Mouse (Mus musculus) hindbrain, embryonic 16.5 days (tissue): ENCODE measurements at regions not wholly inside any gene's neighbourhood (a gene's known extent, or its start where the extent isn't known, plus 50 kb on each side); places are given as distances from the start of the nearest gene placed in this dataset.
"Not testable (repeated sequence)": the region's sequence is repeated elsewhere in the genome, so short reads cannot be mapped to it uniquely, and the experiment has no call there.

ENCODE experiments used
- ATAC-seq: fragments of 200-750 bp; cut with Nextera tagmentation; 2 replicates; pipeline ENCODE4 v1.8.0; 2017; ENCODE audit warnings: moderate TSS enrichment, moderate library complexity
- H3K27ac ChIP-seq: fragments of 300-500 bp; sonication (generic); 2 replicates; pipeline ENCODE4 v1.5.1; 2014; ENCODE audit warnings: low read depth, mild to moderate bottlenecking, control low read depth, low read length, moderate library complexity
- H3K27me3 ChIP-seq: fragments of 300-500 bp; sonication (generic); replicated peaks from 2 replicates; pipeline ENCODE4 v1.6.1; 2014; ENCODE audit warnings: low read length; ENCODE audit not compliant: control insufficient read depth, insufficient read depth
- H3K36me3 ChIP-seq: fragments of 300-500 bp; sonication (generic); 2 replicates; pipeline ENCODE4 v1.6.1; 2014; ENCODE audit warnings: mild to moderate bottlenecking, low read length, moderate library complexity, mixed read lengths; ENCODE audit not compliant: control insufficient read depth, insufficient read depth
- H3K4me1 ChIP-seq: fragments of 300-500 bp; sonication (generic); 2 replicates; pipeline ENCODE4 v1.6.1; 2014; ENCODE audit warnings: low read depth, low read length; ENCODE audit not compliant: control insufficient read depth, insufficient read depth
- H3K4me2 ChIP-seq: fragments of 300-500 bp; sonication (generic); 2 replicates; pipeline ENCODE4 v1.6.1; 2014; ENCODE audit warnings: mild to moderate bottlenecking, low read length, control low read depth, moderate library complexity
- H3K4me3 ChIP-seq: fragments of 300-500 bp; sonication (generic); 2 replicates; pipeline ENCODE4 v1.5.1; 2014; ENCODE audit warnings: mild to moderate bottlenecking, low read length, control low read depth, moderate library complexity
- H3K9ac ChIP-seq: fragments of 300-500 bp; sonication (generic); 2 replicates; pipeline ENCODE4 v1.6.1; 2014; ENCODE audit warnings: low read depth, mild to moderate bottlenecking, control low read depth, low read length, moderate library complexity
- H3K9me3 ChIP-seq: fragments of 300-500 bp; sonication (generic); 2 replicates; pipeline ENCODE4 v1.6.1; 2014; ENCODE audit warnings: mild to moderate bottlenecking, low read length, moderate library complexity; ENCODE audit not compliant: control insufficient read depth
- WGBS: fragments of 180-500 bp; shearing (Covaris S2); extraction: QIAGEN DNeasy Blood & Tissue Kit; methylation state at CpG from one replicate; pipeline ENCODE4 v1.1.7; 2014; 5-methylcytosine and 5-hydroxymethylcytosine counted together

- H3K27ac ChIP-seq, result no peak overlapping the region
- WGBS, result 21% methylated on average over 5 of the region's 5 CpGs
- H3K9me3 ChIP-seq, result no peaks in the 10 kb centered on the region
- H3K36me3 ChIP-seq, result no peaks in the 10 kb centered on the region
- no peak overlapping the region for H3K4me3 ChIP-seq
- H3K27me3 ChIP-seq, result no peaks in the 10 kb centered on the region
- H3K4me1 ChIP-seq, result no peaks in the 10 kb centered on the region
- H3K9ac ChIP-seq, result no peak overlapping the region
- H3K4me2 ChIP-seq, result no peak overlapping the region
- ATAC-seq, result peak; percentile 54; the same call in 1 of the 2 replicates
Observed at GRCm38 (mm10) chr4:66691598-66692220, 135.7 kb upstream of the Tlr4 start.

GRCm38 (mm10) chr4:66693982-66694578, 133.3 kb upstream of the Tlr4 start:
- no peaks in the 10 kb centered on the region for H3K27me3 ChIP-seq
- H3K27ac ChIP-seq, result no peak overlapping the region
- no peak overlapping the region for H3K4me2 ChIP-seq
- no peak overlapping the region for H3K4me3 ChIP-seq
- no peak overlapping the region for H3K9ac ChIP-seq
- no peaks in the 10 kb centered on the region for H3K9me3 ChIP-seq
- 0 out of 2 replicates have a peak, but pooled peaks have one; percentile 27 for ATAC-seq
- WGBS, result 56% methylated on average over 4 of the region's 4 CpGs
- no peaks in the 10 kb centered on the region for H3K4me1 ChIP-seq
- H3K36me3 ChIP-seq, result no peaks in the 10 kb centered on the region

GRCm38 (mm10) chr4:66715821-66716760, 111.3 kb upstream of the Tlr4 start:
- WGBS, result 51% methylated on average over 6 of the region's 6 CpGs
- no peaks in the 10 kb centered on the region for H3K27me3 ChIP-seq
- H3K4me1 ChIP-seq, result no peaks in the 10 kb centered on the region; the same call in 1 of the 2 replicates
- no peak overlapping the region for H3K9ac ChIP-seq
- H3K4me3 ChIP-seq, result no peak overlapping the region
- H3K9me3 ChIP-seq, result no peaks in the 10 kb centered on the region
- no peaks in the 10 kb centered on the region for H3K36me3 ChIP-seq
- H3K27ac ChIP-seq, result no peak overlapping the region
- no peak overlapping the region for H3K4me2 ChIP-seq
- peak; percentile 95 for ATAC-seq

GRCm38 (mm10) chr4:66737407-66737806, 90.0 kb upstream of the Tlr4 start:
- ATAC-seq, result no peak
- no peak overlapping the region for H3K27ac ChIP-seq
- WGBS, result 34% methylated on average over 2 of the region's 2 CpGs
- no peaks in the 10 kb centered on the region for H3K36me3 ChIP-seq
- no peak overlapping the region for H3K4me2 ChIP-seq
- no peaks in the 10 kb centered on the region for H3K27me3 ChIP-seq
- H3K4me1 ChIP-seq, result no peaks in the 10 kb centered on the region
- H3K9me3 ChIP-seq, result no peaks in the 10 kb centered on the region
- no peak overlapping the region for H3K4me3 ChIP-seq
- H3K9ac ChIP-seq, result no peak overlapping the region

GRCm38 (mm10) chr4:66743421-66743820, 84.0 kb upstream of the Tlr4 start:
- 92% methylated on average over 19 of the region's 19 CpGs for WGBS

GRCm38 (mm10) chr4:66768762-66769161, 58.6 kb upstream of the Tlr4 start:
- H3K27ac ChIP-seq, result no peak overlapping the region
- no peaks in the 10 kb centered on the region for H3K9me3 ChIP-seq
- H3K27me3 ChIP-seq, result no peaks in the 10 kb centered on the region
- H3K36me3 ChIP-seq, result no peaks in the 10 kb centered on the region
- 34% methylated on average over 4 of the region's 4 CpGs for WGBS
- H3K9ac ChIP-seq, result no peak overlapping the region
- no peak overlapping the region for H3K4me2 ChIP-seq
- no peak overlapping the region for H3K4me3 ChIP-seq
- no peaks in the 10 kb centered on the region for H3K4me1 ChIP-seq
- peak; percentile 77; the same call in 1 of the 2 replicates for ATAC-seq

More at GRCm38 (mm10) chr4:66743421-66743820, 84.0 kb upstream of the Tlr4 start:
- H3K9me3 ChIP-seq, H3K36me3 ChIP-seq, ATAC-seq, H3K4me2 ChIP-seq, H3K4me3 ChIP-seq, H3K27me3 ChIP-seq, H3K4me1 ChIP-seq, H3K9ac ChIP-seq, H3K27ac ChIP-seq: not testable (repeated sequence)
